Mouse (Mus musculus) ES-E14 (cell line): ENCODE data around the gene Lrp2bp. TPM values are rescaled to one million over a fixed set of nuclear protein-coding genes. Genes with fewer than 3 reads are reported as not detected.

ENCODE experiments used
- DNase-seq: peaks from one replicate; pipeline ENCODE4 v3.0.0-alpha.2; 2013; ENCODE audit warnings: low read depth, low spot score
- H3K27ac ChIP-seq: 2 replicates; pipeline ENCODE4 v1.5.1; 2012; ENCODE audit warnings: low read depth, mild to moderate bottlenecking, low read length, moderate library complexity, mixed read lengths; ENCODE audit not compliant: poor library complexity, insufficient read depth, severe bottlenecking
- H3K36me3 ChIP-seq: 2 replicates; pipeline ENCODE4 v1.6.1; 2012; ENCODE audit warnings: mild to moderate bottlenecking, low read length, moderate library complexity, mixed read lengths; ENCODE audit not compliant: control insufficient read depth, poor library complexity, insufficient read depth, severe bottlenecking
- H3K4me1 ChIP-seq, 2 experiments: fragments of 150-350 bp in 1 of 2; sonication (generic) in 1 of 2; 2 replicates each; pipeline ENCODE4 v1.6.1; 2012; ENCODE audit warnings: low read length in 2 of 2, mild to moderate bottlenecking in 1 of 2, mixed read lengths in 1 of 2; ENCODE audit not compliant: control insufficient read depth in 2 of 2, insufficient read depth in 2 of 2, poor library complexity in 1 of 2
- H3K4me3 ChIP-seq, 2 experiments: fragments of 150-350 bp in 1 of 2; sonication (generic) in 1 of 2; 2 replicates each; pipeline ENCODE4 v1.5.1; 2012; ENCODE audit warnings: low read length in 2 of 2, low read depth in 1 of 2, mild to moderate bottlenecking in 1 of 2, mixed read lengths in 1 of 2; ENCODE audit not compliant: insufficient read depth in 1 of 2, poor library complexity in 1 of 2, severe bottlenecking in 1 of 2
- H3K9ac ChIP-seq: 2 replicates; pipeline ENCODE4 v1.6.1; 2012; ENCODE audit warnings: low read depth, mild to moderate bottlenecking, low read length, mixed read lengths; ENCODE audit not compliant: poor library complexity, insufficient read depth, severe bottlenecking
- H3K9me3 ChIP-seq: fragments of 150-350 bp; sonication (generic); 2 replicates; pipeline ENCODE4 v1.6.1; 2012; ENCODE audit warnings: low read depth, mild to moderate bottlenecking, low read length; ENCODE audit not compliant: control insufficient read depth, insufficient read depth
- CHD2 ChIP-seq: IDR thresholded peaks from 2 replicates; pipeline ENCODE4 v1.6.1; 2014; ENCODE audit warnings: mild to moderate bottlenecking, low read depth, low read length, inconsistent platforms
- HCFC1 ChIP-seq: IDR thresholded peaks from 2 replicates; pipeline ENCODE4 v1.6.1; 2012; ENCODE audit warnings: low read length, inconsistent platforms, borderline replicate concordance; ENCODE audit not compliant: insufficient read depth
- MAFK ChIP-seq: IDR thresholded peaks from 2 replicates; pipeline ENCODE4 v1.6.1; 2014; ENCODE audit warnings: mild to moderate bottlenecking, low read depth, low read length, inconsistent platforms; ENCODE audit not compliant: insufficient read depth
- ZC3H11A ChIP-seq: IDR thresholded peaks from 2 replicates; pipeline ENCODE4 v1.6.1; 2012; ENCODE audit warnings: low read depth, mild to moderate bottlenecking, inconsistent platforms, low read length, borderline replicate concordance
- ZNF384 ChIP-seq: IDR thresholded peaks from 2 replicates; pipeline ENCODE4 v1.6.1; 2012; ENCODE audit warnings: low read depth, low read length, inconsistent platforms
- in situ Hi-C, 2 experiments: fragments of 600-800 bp; cut with MboI; formaldehyde crosslinking; loops; one replicate each; pipeline ENCODE4 v1.15.1; 2025; ENCODE audit warnings: low sequenced_read_pairs in 2 of 2, inconsistent platforms in 1 of 2; ENCODE audit not compliant: unreplicated experiment in 2 of 2
- total RNA-seq: library from RNA; depleted of rRNA; stranded (reverse); fragments of 300-350 nt; gene quantifications from 2 replicates; pipeline ENCODE4 v1.2.3, GENCODE M21; 2012

Gene Lrp2bp
- total RNA-seq, 1 experiment, result 0.13 TPM

DNA sequence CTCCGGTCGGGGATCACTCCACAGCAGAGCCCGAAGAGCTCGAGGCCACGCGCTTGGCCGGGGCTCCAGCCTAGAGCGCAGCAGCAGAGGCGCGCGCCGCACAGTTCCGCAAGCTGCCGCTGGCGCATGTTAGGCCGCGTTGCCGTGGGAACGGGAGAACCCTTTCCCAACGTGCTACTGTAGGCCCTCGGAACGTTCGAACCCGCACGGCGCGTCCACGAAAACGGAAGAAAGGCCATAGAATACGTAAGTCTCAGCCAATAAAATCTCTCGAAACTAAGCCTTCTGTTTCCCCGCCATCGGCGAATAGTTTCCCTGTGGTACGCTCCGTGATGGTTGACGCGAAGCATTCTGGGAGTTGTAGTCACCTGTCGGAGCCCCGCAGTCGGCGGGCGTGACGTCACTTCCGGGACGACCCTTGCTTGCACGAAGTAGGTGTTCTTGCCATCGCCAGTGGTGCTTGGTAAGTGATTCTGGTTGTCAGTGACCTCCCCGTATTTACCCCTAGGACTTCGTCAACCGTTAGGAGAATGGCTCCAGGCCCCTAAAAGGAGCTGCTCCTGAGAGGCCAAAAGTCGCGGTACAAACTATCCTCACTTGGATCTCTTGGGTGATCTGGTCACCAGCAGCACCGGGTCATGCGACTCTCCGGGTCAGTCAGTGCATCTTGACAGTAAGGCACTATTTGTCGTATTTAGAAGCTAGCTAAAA is 23.8 kb upstream of the Lrp2bp start, which contains the start of the genes 1700029J07Rik and Ufsp2:
1700029J07Rik (minus strand) TSS at position 127 of the 711 bp plus-strand sequence.
Ufsp2 (plus strand) TSS at position 403 of the 711 bp plus-strand sequence.
- Histone ChIP-seq H3K9ac (peak within 1 kb of the TSS; percentile 62), H3K36me3 (no peaks in the 10 kb centered on the region; the same call in 1 of the 2 replicates), H3K27ac (no peak within 1 kb of the TSS), H3K4me1 (no peaks in the 10 kb centered on the region), H3K9me3 (no peaks in the 10 kb centered on the region), H3K4me3 (peak within 1 kb of the TSS; percentile 64 to 86)
- TF ChIP-seq MAFK (no peak), CHD2 (no peak), HCFC1 (peak; percentile 90), ZC3H11A (no peak)
- DNase-seq, result peak; percentile 90
- in situ Hi-C loops, result no loop called here

DNA sequence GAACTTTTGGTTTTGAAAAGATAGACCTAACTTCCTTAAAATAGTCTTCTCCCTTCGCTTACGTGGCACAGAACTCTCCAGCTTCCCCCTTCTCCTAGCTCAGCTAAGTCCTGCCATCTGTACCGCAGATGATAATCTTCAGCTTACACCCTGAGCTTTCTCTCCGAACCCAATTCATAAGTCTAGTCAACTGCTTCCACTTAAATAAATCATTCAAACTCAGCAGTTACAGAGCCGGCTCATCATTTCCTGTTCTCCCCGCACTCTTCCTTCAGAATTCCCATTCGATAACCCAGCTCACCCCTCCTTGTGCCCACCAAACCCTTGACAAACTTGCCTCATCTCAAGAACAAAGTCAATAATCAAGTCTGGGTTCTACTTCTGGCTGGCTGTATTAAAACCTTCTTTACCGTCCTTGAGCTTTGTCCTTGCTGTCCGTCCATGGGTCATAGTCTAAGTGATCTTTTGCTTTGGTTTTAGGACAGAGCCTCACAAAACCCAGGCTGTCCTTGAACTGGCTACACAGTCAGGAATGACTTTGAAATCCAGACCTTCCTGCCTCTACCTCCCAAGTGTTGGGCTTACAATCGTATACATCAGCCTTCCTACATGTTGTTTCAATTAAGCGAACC is 23.1 kb upstream of the Lrp2bp start:
- no peak for TF ChIP-seq CHD2
- no peak for TF ChIP-seq ZC3H11A
- Histone ChIP-seq H3K4me1 (no peaks in the 10 kb centered on the region), H3K9ac (peak overlapping the region; percentile 62; the same call in 1 of the 2 replicates), H3K36me3 (no peaks in the 10 kb centered on the region; the same call in 1 of the 2 replicates), H3K27ac (no peak overlapping the region), H3K4me3 (peak overlapping the region; percentile 64 to 86), H3K9me3 (no peaks in the 10 kb centered on the region)
- in situ Hi-C loops, result no loop called here
- no peak for DNase-seq

DNA sequence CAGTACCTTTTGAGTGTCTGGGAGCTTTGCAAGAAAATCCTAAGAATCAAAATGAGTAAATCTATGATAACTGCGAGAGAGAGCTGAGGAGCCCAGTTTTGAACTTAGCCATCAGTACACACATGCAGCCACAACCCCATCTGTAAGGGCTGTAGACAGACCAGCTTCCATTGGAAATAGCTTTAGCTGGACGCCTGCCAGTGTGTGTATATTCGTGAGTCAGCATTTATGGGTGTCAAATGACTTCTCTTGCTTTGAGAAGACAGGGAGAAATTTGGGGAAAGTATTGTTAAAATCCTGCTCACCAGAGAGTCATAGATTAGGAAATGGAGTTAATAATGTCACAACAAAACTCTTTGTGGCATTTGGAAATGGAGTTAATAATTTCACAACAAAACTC is 12.4 kb upstream of the Lrp2bp start:
- no peaks in the 10 kb centered on the region for H3K9me3 ChIP-seq
- H3K27ac ChIP-seq, result no peak overlapping the region
- no peak overlapping the region for H3K4me3 ChIP-seq
- no peaks in the 10 kb centered on the region for H3K4me1 ChIP-seq
- in situ Hi-C loops, result no loop called here
- H3K36me3 ChIP-seq, result no peaks in the 10 kb centered on the region
- TF ChIP-seq ZNF384 (no peak), HCFC1 (no peak), CHD2 (no peak)
- no peak overlapping the region for H3K9ac ChIP-seq
- no peak for DNase-seq

DNA sequence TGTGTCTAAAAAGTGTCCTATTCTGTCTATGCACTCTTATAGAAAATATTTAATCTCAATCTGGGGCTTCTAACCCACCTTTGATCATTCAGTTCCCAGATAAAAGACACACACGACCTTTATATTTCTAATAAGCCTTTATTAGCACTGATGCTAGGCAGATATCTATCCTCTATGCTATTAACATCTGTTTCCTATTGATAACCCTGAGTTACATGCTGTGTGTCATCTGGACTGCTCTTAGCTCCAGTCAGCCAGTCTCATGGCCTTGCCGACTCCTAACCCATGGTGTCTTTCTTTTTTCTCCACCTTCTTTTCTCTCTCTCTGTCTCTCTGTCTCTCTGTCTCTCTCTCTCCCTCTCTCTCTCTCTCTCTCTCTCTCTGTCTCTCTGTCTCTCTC is 10.9 kb upstream of the Lrp2bp start:
- in situ Hi-C loops, result no loop called here
- H3K9ac ChIP-seq, result no peak overlapping the region
- DNase-seq, result no peak
- H3K4me3 ChIP-seq, result no peak overlapping the region
- no peak for TF ChIP-seq HCFC1
- TF ChIP-seq ZNF384, result no peak
- TF ChIP-seq ZC3H11A, result no peak
- no peak for TF ChIP-seq CHD2
- no peak for TF ChIP-seq MAFK
- no peaks in the 10 kb centered on the region for H3K36me3 ChIP-seq
- no peak overlapping the region for H3K27ac ChIP-seq
- no peaks in the 10 kb centered on the region for H3K9me3 ChIP-seq
- H3K4me1 ChIP-seq, result no peaks in the 10 kb centered on the region
